Mouse (Mus musculus): ENCODE data around the gene Kcnk5.

Kcnk5 gene

GRCm38 (mm10) chr14:20168054-20168453 is 13.6 kb downstream of the Kcnk5 start:
- DNase-seq (ENCODE audit: low spot score in 2 of 2), result no peak

DNA sequence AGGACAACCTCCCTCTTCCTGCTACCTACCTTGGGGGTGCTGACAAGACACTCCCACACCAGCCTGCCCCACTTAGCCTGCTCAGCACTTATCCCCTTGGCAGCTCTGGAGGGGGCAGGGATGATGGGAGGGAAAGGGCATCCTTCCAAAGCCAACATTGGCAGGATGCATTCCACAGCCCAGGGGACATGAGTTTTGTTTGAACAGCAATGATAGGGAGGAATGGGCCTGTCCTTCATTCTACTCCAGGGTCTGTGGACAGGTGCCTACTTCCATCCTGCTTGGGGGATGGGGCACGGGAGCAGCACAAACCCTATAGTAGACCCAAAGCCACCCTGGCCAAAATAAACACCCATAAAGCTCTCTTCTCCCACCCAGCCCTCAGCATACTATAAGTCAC is 16.2 kb downstream of the Kcnk5 start:
- DNase-seq (ENCODE audit: low spot score in 2 of 2), result no peak

- DNase-seq (ENCODE audit: low spot score in 2 of 2), result no peak
Observed at GRCm38 (mm10) chr14:20164438-20164837, 17.2 kb downstream of the Kcnk5 start.

GRCm38 (mm10) chr14:20162686-20163085 is 18.9 kb downstream of the Kcnk5 start:
- DNase-seq (ENCODE audit: low spot score in 2 of 2), result no peak

- no peak for DNase-seq (ENCODE audit: low spot score in 2 of 2)
Observed at GRCm38 (mm10) chr14:20158727-20159681, 22.6 kb downstream of the Kcnk5 start.

- no peak for DNase-seq (ENCODE audit: low spot score in 2 of 2)
Observed at GRCm38 (mm10) chr14:20157595-20157994, 24.0 kb downstream of the Kcnk5 start.

DNA sequence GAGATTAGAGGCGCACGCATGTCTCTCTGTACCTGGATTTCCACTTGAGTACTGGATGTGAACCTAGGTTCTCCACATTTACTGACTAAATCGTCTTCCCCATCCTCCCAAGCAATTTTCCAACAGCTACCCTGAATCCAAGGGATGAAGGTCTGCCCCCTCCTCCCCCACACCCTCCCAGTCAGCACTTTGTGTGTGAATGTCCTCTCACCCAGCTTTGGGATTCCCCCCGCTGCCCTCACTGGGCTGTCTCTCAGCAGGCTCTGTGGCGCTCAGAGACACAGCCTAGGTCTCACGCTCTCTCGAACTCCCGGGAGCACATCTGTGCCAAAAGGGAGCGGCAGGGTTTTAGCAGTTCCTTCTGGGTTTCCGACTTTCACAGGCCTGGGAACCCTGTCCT is 25.9 kb downstream of the Kcnk5 start:
- no peak for DNase-seq (ENCODE audit: low spot score in 2 of 2)

DNA sequence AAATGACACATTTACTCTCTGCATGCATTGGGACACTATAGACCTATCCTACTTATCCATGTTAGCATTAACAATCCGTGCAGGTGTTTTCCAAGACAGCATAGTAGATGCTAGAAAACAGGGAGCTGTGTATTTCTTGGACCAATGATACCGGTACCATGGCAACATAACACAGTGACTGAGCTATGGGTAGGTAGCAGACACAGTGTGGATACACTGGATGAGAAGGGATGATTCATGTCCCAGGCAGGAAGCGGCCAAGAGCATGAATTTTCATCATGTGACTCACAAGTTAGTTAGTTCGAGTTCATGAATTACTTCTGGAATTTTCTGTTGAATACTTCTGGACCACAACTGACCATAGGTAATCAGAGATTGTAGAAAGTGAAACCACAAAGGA is 26.7 kb downstream of the Kcnk5 start:
- DNase-seq (ENCODE audit: low spot score in 2 of 2), result no peak

GRCm38 (mm10) chr14:20154245-20154644 is 27.4 kb downstream of the Kcnk5 start:
- no peak for DNase-seq (ENCODE audit: low spot score in 2 of 2)

DNA sequence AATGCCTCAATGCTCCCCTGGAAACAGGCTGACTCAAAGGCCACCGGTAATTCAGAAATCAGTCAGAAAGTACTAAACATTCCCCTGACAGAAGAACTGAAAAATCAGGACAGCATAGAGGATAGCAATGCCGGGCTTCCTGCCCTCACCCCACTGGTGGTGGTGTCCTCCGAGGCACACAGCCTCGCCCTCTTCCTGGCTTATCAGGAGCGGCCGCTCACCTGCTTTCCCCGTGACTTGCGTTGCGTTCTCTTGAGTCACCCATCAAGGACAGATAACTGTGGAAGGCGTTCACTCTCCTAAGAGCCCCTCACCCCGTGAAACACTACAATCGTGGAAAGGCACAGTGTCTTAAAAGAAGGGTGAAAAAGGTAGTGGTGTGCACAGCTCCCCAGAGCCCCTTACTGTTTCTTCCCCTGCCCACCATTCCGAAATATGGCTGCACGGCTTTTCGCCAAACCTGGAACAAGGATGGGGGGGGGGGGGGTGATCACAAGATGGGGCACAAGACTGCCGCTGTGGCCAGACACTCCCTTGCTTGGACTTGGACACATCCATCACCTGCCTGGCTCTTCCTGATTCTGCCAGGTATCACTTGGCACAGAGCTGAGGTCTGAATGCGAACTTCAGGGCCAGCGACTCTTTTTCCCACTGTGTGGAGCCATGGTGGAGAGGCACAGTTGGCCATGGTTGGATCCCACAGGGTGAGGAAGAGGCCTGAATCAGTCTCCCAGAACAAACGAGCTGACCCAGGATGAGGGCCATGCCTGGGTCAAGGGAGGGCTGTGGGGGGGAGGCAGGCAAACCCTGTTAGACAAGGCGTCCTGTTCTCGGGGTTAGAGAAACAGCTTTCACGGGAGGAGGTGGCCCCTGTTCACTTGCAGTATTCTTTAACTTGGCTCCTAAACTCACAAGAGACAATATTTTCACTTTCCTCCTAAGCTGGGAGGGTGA is 32.2 kb downstream of the Kcnk5 start:
- no peak for DNase-seq (ENCODE audit: low spot score in 2 of 2)

DNA sequence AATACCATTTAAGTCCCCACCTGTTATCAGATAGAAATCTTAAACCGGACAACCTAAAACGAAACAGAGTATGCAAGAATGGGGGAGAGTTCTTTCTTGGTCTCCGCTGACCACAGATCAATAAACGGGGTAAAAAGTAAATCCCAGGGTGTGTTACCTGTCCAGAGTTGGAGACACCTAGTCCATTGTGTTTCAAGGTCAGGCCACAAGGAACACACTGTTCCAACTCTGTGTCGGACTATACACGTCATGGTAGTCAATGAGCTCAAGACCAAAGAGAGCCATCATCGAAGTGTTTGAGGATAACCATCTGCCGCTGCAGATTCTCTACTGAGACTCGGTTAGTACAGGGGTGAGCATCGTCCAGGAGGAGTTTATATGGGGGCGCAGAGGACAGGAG is 33.1 kb downstream of the Kcnk5 start:
- DNase-seq (ENCODE audit: low spot score in 2 of 2), result no peak

GRCm38 (mm10) chr14:20147854-20148253 is 33.8 kb downstream of the Kcnk5 start:
- DNase-seq (ENCODE audit: low spot score in 2 of 2), result no peak

DNA sequence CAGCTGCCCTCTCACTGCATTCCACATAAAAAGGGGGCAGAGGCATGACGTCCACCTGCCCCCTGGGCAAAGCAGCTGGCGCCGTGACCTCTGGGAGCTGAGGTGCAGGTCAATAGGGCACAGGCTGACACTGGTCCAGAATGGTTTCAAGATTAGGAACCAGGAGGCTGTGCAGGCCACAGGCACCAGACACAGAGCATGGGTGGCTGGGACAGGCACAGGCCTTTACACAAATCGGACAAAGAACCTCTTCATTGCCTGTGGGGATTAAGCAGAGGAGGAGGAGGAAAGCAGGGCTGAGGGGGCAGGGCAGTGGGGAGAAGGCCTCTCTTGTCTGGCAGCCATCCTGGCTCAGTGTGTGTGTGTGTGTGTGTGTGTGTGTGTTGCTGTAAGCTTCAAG is 37.5 kb downstream of the Kcnk5 start:
- no peak for DNase-seq (ENCODE audit: low spot score in 2 of 2)

GRCm38 (mm10) chr14:20138484-20139355 is 42.9 kb downstream of the Kcnk5 start, which contains the start of gene Saysd1:
Gene Saysd1, minus strand, starts transcription at chr14:20138534.
- no peak for DNase-seq (ENCODE audit: low spot score in 2 of 2)

DNA sequence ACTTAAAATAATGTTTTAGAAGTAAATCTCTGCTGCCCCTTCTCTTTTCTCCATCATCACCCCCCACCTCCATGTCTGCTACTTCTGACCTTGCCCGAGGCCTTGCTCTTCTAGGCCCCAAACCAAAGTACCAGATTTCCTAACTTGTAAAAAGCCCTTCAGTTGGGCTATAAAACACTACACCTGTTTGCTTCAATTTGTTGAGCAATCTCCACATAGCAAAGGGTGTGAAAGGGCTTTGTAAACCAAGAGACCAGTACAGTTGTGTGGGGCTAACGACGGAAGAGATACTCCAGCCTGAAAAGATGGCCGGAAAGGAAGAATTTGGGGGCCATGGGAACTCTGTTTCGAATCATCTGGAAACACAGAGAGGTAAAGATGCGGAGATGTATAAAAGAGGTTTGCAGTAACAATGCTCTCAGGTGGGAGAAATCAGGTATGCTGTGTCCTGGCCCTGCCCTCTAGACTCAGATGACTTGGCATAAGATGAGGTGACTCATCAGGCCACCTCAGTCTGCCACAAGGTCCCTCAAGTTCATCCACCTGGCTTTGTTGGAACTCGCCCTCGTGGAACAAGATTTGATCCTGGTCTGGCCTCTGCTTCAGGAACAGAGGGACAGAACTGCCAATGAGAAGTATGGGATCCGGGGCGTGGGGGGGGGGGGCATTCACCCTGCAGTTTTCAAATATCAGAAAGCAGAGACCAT is 46.5 kb downstream of the Kcnk5 start:
- DNase-seq (ENCODE audit: low spot score in 2 of 2), result no peak

- no peak for DNase-seq (ENCODE audit: low spot score in 2 of 2)
Observed at GRCm38 (mm10) chr14:20128162-20128561, 53.4 kb downstream of the Kcnk5 start.

DNA sequence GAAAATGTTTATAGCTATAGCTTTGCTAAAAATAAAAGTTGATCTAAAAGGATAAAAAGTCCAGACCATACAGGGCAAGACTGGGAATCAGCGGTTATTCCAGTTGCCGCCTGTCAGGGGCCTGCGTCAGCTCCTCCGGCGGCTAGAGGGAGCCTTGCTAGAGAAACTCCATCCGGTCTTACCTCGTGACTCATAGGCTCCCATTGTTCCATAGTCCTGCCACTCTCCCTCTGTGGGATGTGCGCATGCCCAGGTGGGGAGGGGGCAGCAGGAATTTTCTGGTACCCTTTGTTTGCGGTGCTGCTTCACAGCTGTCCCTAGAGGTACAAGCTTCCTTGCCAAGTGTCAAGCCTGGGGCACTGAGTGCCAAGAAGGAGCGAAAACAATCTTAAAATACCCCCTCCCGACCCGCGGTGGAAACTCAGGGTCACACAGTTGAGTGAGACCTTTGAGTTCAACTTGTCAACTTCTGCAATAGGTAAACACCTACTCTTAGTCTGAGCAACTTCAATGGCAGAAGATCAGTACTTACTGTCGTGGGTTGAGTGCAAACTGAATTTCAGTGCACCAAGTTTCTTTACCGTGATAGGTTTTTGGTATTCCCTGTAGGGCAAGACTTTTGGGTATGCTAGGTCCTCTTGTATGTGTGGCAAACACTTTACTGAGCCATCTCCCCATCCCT is 54.1 kb downstream of the Kcnk5 start:
- no peak for DNase-seq (ENCODE audit: low spot score in 2 of 2)

DNA sequence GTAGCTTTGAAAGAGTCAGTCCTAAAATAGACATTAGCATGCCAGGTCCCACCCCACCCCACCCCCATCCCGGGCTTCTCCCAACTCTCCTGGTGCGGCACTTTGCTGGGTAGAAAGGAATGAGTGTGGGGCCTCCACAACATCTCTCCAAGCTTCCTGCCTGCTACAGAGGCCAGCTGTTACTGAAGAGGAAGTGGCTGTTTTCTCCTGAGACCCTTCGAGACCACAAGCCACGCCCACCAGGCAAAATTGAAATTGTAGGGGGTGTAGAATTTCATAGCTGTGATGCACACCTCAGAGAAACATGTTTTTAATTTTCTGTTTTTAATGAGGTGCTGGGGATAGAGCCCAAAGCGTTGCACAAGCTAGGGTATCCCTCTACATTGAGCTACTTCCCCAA is 60.7 kb downstream of the Kcnk5 start:
- DNase-seq (ENCODE audit: low spot score in 2 of 2), result peak; percentile 67 to 73

GRCm38 (mm10) chr14:20120012-20120411 is 61.6 kb downstream of the Kcnk5 start:
- DNase-seq (ENCODE audit: low spot score in 2 of 2), result no peak

DNA sequence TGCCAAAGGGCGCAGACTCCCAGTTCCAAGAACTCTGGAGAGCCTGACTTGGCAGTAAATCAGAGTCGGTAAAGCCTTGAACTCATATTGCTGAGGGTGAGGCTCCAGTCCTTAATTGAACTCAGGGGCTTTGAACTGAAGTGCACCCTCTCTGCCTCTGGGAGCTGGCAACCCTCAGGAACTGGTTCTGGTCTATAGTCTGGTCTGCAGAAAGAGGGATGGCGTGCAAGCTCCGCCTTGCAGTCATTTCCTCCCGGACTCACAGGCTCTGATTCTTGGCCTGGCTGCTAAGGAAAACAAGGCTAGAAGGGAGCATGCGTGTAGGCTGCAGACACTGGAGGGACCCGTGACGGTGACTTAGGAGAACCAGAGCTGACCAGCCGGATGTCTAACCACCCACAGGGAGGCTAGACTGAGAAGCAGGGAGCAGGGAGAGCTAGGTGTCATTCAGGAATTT is 65.4 kb downstream of the Kcnk5 start:
- no peak for DNase-seq (ENCODE audit: low spot score in 2 of 2)

Measured in thymus, postnatal 10 days (tissue).